Mouse (Mus musculus): ENCODE results near the gene Slc25a13.

DNA sequence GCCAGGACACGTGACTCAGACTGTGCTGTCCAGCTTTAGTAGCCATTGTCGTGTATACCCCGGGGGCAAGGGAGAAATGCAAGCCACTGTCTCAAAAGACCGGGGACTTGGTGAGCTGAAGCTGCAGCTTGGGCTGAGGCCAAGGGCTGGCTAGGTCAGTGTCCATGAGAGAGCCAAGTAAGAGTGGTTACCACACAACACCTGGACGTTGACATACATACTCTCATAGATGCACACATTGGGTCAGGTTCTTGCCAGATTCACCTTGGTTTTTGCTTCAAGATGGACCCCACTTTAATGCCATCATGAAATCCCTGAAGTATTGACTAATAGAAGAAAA is 283 bp upstream of the Slc25a13 start:
- no peak for TF ChIP-seq CTCF (IDR thresholded peaks at IDR 0.05; ENCODE audit: extremely low read depth, insufficient read length, insufficient replicate concordance, low read depth, low read length)
- TF ChIP-seq POLR2A (IDR thresholded peaks at IDR 0.05; ENCODE audit: low read depth, low read length): no peak

Measured in small intestine, adult 2 months (tissue).